Mouse (Mus musculus) liver, embryonic 14.5 days (tissue): ENCODE results near the gene Arel1. TPM values are rescaled to one million over a fixed set of nuclear protein-coding genes. Genes with fewer than 3 reads are reported as not detected.

ENCODE experiments used
- ATAC-seq: fragments of 200-750 bp; cut with Nextera tagmentation; 2 replicates; pipeline ENCODE4 v1.8.0; 2017; ENCODE audit warnings: moderate number of reproducible peaks, mild to moderate bottlenecking, moderate library complexity; ENCODE audit not compliant: insufficient read depth
- DNase-seq, 3 experiments: peaks; one replicate each; pipeline ENCODE4 v3.0.0-alpha.2; 2012 to 2013; ENCODE audit warnings: low read depth in 3 of 3, low spot score in 3 of 3
- H3K27ac ChIP-seq: fragments of 300-500 bp; sonication (generic); 2 replicates; pipeline ENCODE4 v1.5.1; 2014; ENCODE audit warnings: moderate library complexity, mild to moderate bottlenecking, control low read depth, inconsistent platforms
- H3K27me3 ChIP-seq: fragments of 300-500 bp; sonication (generic); 2 replicates; pipeline ENCODE4 v1.6.1; 2014; ENCODE audit warnings: mild to moderate bottlenecking, low read length, moderate library complexity; ENCODE audit not compliant: control insufficient read depth, insufficient read depth
- H3K36me3 ChIP-seq: fragments of 300-500 bp; sonication (generic); replicated peaks from 2 replicates; pipeline ENCODE4 v1.6.1; 2014; ENCODE audit warnings: low read depth; ENCODE audit not compliant: control insufficient read depth, insufficient read depth
- H3K4me1 ChIP-seq, 2 experiments: fragments of 200-500 bp in 1 of 2; fragments of 300-500 bp in 1 of 2; sonication (generic) in 1 of 2; replicated peaks; 2 replicates each; pipeline ENCODE4 v1.6.1; 2012 to 2014; ENCODE audit warnings: antibody characterized with exemption in 1 of 2, inconsistent platforms in 1 of 2, low read length in 1 of 2; ENCODE audit not compliant: control insufficient read depth in 2 of 2, insufficient read depth in 2 of 2
- H3K4me2 ChIP-seq: fragments of 300-500 bp; sonication (generic); 2 replicates; pipeline ENCODE4 v1.6.1; 2014; ENCODE audit warnings: low read depth, mild to moderate bottlenecking, control low read depth, moderate library complexity
- H3K4me3 ChIP-seq, 2 experiments: fragments of 200-500 bp in 1 of 2; fragments of 300-500 bp in 1 of 2; sonication (generic) in 1 of 2; 2 replicates each; pipeline ENCODE4 v1.5.1; 2012 to 2014; ENCODE audit warnings: low read depth in 2 of 2, low read length in 2 of 2, mild to moderate bottlenecking in 2 of 2, control low read depth in 1 of 2, inconsistent platforms in 1 of 2, moderate library complexity in 1 of 2; ENCODE audit not compliant: insufficient read depth in 1 of 2
- H3K9ac ChIP-seq: fragments of 300-500 bp; sonication (generic); replicated peaks from 2 replicates; pipeline ENCODE4 v1.6.1; 2014; ENCODE audit warnings: mild to moderate bottlenecking, control low read depth, moderate library complexity
- H3K9me3 ChIP-seq: fragments of 300-500 bp; sonication (generic); 2 replicates; pipeline ENCODE4 v1.6.1; 2016; ENCODE audit warnings: low read length, mixed read lengths; ENCODE audit not compliant: control insufficient read depth
- CTCF ChIP-seq: IDR thresholded peaks from 2 replicates; pipeline ENCODE4 v1.5.1; 2016; ENCODE audit warnings: antibody characterized with exemption, low read depth, control low read depth
- EP300 ChIP-seq: IDR thresholded peaks from 2 replicates; pipeline ENCODE4 v1.6.1; 2016; ENCODE audit warnings: antibody characterized with exemption, low read depth
- WGBS: fragments of 180-500 bp; shearing (Covaris S2); extraction: QIAGEN DNeasy Blood & Tissue Kit; methylation state at CpG from one replicate; pipeline ENCODE4 v1.1.7; 2014; ENCODE audit not compliant: insufficient replicate concordance; 5-methylcytosine and 5-hydroxymethylcytosine counted together
- polyA plus RNA-seq, 2 experiments: library from polyadenylated mRNA; depleted of rRNA in 1 of 2; stranded (reverse) in 1 of 2; unstranded in 1 of 2; fragments of >200 nt; fragmentation: Nextera tagmentation in 1 of 2; extraction: Ambion mirVana in 1 of 2; gene quantifications; 2 replicates each; pipeline versions ENCODE4 v1.2.1 to v1.2.3; 2012 to 2014

The Arel1 gene
- polyA plus RNA-seq, 2 experiments = 14.8 to 16.1 TPM

DNA sequence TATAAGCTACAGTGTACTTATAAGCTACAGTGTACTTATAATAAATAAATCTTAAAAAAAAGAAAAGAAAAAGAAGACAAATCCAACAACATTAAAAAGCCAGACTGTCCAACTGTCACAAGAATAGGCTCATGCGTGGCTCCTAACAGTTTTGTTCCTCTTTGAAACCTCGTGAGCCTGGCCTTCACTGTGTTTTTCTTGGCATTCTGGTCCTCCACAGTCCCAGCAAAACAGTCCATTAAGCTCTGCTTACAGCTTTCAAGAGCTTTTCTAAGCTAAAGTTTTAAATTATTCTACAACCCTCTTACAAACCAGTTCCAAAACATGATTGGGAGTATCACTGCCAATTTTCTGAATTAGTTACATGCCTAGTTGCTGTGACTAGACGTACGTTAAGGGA, 18.8 kb upstream of the Arel1 start:
- no peak for ATAC-seq

DNA sequence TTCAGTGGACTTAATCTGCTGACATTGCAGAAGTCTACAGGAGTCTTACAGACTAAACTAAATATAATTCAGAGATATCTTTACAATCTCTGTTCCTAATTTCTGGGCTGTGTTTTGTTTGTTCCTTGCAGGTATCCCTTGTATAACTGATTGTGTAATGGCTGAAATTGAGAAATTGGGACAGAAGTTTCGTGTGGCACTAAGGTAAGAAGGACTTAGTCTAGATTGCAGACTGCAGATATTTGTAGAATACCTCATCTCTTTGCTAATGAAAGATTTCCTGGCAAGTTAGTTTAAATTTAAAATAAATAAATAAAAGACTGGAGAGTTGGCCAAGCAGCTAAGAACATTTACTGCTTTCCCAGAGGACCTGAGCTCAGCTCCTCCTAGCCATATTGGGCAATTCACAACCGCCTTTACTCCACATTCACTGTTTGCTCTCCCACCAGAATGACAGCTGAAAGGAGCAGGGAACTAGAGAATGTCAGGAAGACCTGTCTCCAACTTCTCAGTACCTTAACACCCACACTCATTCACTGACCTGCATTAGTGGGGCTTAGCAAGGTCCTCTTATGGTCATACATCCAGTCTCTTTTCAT, 8.7 kb upstream of the Arel1 start:
- TF ChIP-seq EP300 (no peak), CTCF (no peak)
- no peaks in the 10 kb centered on the region for H3K4me1 ChIP-seq
- no peak overlapping the region for H3K4me3 ChIP-seq
- ATAC-seq = no peak
- no peak for DNase-seq
- 72% methylated on average over 2 of the region's 2 CpGs for WGBS
- H3K27me3 ChIP-seq = no peaks in the 10 kb centered on the region
- peaks cover 56% of the 10 kb centered on the region for H3K36me3 ChIP-seq
- H3K9me3 ChIP-seq = no peaks in the 10 kb centered on the region
- H3K4me2 ChIP-seq = no peak overlapping the region
- no peak overlapping the region for H3K27ac ChIP-seq
- no peak overlapping the region for H3K9ac ChIP-seq

More for the DNA sequence above, 18.8 kb upstream of the Arel1 start:
- Histone ChIP-seq H3K4me2 (no peak overlapping the region), H3K9ac (no peak overlapping the region), H3K4me3 (no peak overlapping the region), H3K9me3 (no peaks in the 10 kb centered on the region), H3K36me3 (no peaks in the 10 kb centered on the region), H3K27me3 (no peaks in the 10 kb centered on the region), H3K27ac (no peak overlapping the region), H3K4me1 (peaks cover 0 to under 1% of the 10 kb centered on the region in 2 experiments; a peak in 1 of 4 replicates)
- TF ChIP-seq CTCF (no peak), EP300 (no peak)
- 57% methylated on average over 4 of the region's 4 CpGs for WGBS
- DNase-seq = no peak

DNA sequence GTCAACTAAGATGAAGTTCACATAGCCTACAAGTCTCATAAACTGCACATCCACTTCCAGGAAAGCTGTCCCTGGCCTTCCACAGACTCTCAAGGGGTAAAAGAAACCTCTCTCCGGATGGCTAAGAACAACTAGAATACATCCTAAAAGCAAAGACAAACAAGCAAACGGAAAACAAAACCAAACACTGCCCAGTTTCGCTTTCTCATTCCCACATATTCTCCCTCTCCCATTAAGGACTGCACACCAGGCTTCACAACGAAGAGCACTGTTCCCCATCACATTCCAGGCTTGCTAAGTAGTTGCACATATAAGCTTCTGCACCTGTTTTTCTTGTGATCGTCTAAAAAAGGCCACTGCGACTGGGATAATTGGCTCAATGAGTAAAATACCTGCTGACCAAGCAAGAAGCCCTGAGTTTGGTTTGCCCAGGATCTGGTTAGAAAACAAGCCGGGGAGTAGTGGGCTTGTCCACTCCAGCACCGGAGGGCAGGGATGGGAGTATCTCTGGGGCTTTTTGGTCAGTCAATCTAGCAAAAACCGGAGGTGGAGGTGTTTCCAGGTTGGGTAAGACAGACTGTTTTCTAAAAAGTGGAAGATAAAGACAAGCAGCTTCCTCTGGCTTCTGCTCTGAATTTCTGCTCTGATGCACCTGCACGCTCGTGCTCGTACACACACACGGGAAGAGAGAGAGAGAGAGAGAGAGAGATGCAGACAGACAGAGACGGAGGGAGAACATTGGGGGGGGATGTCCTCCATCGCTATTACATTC, 858 bp downstream of the Arel1 start:
- Histone ChIP-seq H3K27ac (peak overlapping the region; percentile 92), H3K9me3 (no peaks in the 10 kb centered on the region), H3K27me3 (no peaks in the 10 kb centered on the region), H3K36me3 (peaks cover 25% of the 10 kb centered on the region), H3K4me1 (peaks cover 13 to 15% of the 10 kb centered on the region in 2 experiments), H3K4me3 (peak overlapping the region; percentile 83 to 98), H3K9ac (peak overlapping the region; percentile 89), H3K4me2 (peak overlapping the region; percentile 95)
- ATAC-seq = peak; percentile 8; the same call in 1 of the 2 replicates
- peak in 2 of 3 experiments; percentile 7 to 24 for DNase-seq
- WGBS = 15% methylated on average over 15 of the region's 15 CpGs
- TF ChIP-seq EP300 = no peak
- TF ChIP-seq CTCF = no peak

DNA sequence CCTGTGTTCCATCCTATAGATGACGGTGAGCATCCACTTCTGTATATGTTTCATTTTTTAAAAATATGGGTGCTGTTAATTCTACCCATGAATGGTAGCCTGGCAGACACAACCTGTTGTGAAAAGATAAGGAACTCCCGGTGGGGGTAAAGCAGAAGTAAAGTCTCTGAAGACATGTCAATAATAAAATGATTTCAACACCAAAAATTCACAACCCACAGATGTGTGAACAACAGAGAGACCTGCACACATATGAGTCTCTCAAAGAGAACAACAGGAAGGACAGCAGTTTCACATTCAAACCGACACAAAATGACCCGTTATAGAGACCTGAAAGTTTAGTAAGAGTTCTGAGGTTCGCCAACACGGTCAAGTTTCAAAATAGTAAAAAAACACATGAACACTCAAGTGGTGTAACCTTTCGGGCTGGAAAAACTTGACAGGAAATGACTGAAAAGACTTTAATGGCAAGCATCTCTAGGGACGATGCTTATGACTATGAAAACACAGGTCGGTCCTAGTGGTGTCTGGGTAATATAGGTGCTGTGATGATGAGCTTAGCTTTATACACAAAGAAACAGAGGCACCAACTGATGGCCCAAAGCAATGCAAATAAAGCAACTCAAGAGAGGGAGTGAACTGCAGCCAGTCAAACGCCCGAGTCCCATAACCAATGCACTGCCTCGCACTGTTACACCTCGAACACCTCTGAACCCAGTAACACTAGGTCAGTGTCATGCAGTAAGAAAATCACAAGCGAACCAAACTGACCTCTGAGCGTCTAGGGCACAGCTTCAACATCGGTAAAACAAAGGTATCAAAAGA, 1.7 kb downstream of the Arel1 start:
- DNase-seq (peak; percentile 47 to 51 (median 49)), ATAC-seq (peak; percentile 72)
- Histone ChIP-seq H3K27me3 (no peaks in the 10 kb centered on the region), H3K4me3 (peak overlapping the region; percentile 83 to 98), H3K4me1 (peaks cover 13 to 17% of the 10 kb centered on the region in 2 experiments), H3K36me3 (peaks cover 24% of the 10 kb centered on the region), H3K4me2 (peak overlapping the region; percentile 95), H3K9ac (peak overlapping the region; percentile 89), H3K27ac (peak overlapping the region; percentile 92), H3K9me3 (no peaks in the 10 kb centered on the region)
- WGBS = 32% methylated on average over 16 of the region's 16 CpGs
- TF ChIP-seq CTCF (no peak), EP300 (peak; percentile 48)
